Mouse (Mus musculus): Measurements from ENCODE around the gene Gm14214. TPM values are rescaled to one million over a fixed set of nuclear protein-coding genes. Genes with fewer than 3 reads are reported as not detected.
A peak's percentile ranks its signal among the peaks of the same experiment; 100 is the strongest.

The Gm14214 gene
- polyA plus RNA-seq, 1 experiment = not detected

- Histone ChIP-seq H3K4me1 (peaks cover 58% of the 10 kb centered on the region), H3K36me3 (replicated peaks; ENCODE audit: low read length) (peaks cover 5% of the 10 kb centered on the region), H3K9me3 (no peaks in the 10 kb centered on the region), H3K27me3 (replicated peaks) (no peaks in the 10 kb centered on the region), H3K4me3 (replicated peaks) (peak overlapping the region; percentile 95)
- TF ChIP-seq FLI1 (IDR thresholded peaks at IDR 0.05; ENCODE audit: low read length) (no peak), GATA1 (IDR thresholded peaks at IDR 0.05; ENCODE audit: borderline replicate concordance, low read length) (no peak)
Observed at GRCm38 (mm10) chr2:154791661-154792642, 22.1 kb upstream of the Gm14214 start.

GRCm38 (mm10) chr2:154790656-154791483 lies 21.0 kb upstream of the Gm14214 start, which contains the start of the genes Raly and a:
Gene Raly, plus strand, starts transcription at chr2:154791096.
Gene a, plus strand, starts transcription at chr2:154791402.
- Histone ChIP-seq H3K9me3 (no peaks in the 10 kb centered on the region), H3K27me3 (replicated peaks) (no peaks in the 10 kb centered on the region), H3K4me1 (peaks cover 58% of the 10 kb centered on the region), H3K4me3 (replicated peaks) (peak within 1 kb of the TSS; percentile 95), H3K36me3 (replicated peaks; ENCODE audit: low read length) (peaks cover 5% of the 10 kb centered on the region)
- TF ChIP-seq FLI1 (IDR thresholded peaks at IDR 0.05; ENCODE audit: low read length) = no peak
- TF ChIP-seq GATA1 (IDR thresholded peaks at IDR 0.05; ENCODE audit: borderline replicate concordance, low read length) = no peak

GRCm38 (mm10) chr2:154789977-154790655 lies 20.3 kb upstream of the Gm14214 start:
- H3K36me3 ChIP-seq (replicated peaks; ENCODE audit: low read length) = peaks cover 5% of the 10 kb centered on the region
- peaks cover 58% of the 10 kb centered on the region for H3K4me1 ChIP-seq
- no peaks in the 10 kb centered on the region for H3K9me3 ChIP-seq
- peak overlapping the region; percentile 95 for H3K4me3 ChIP-seq (replicated peaks)
- peaks cover 3% of the 10 kb centered on the region for H3K27me3 ChIP-seq (replicated peaks)
- TF ChIP-seq FLI1 (IDR thresholded peaks at IDR 0.05; ENCODE audit: low read length) (no peak), GATA1 (IDR thresholded peaks at IDR 0.05; ENCODE audit: borderline replicate concordance, low read length) (no peak)

GRCm38 (mm10) chr2:154789381-154789780 lies 19.6 kb upstream of the Gm14214 start:
- TF ChIP-seq GATA1 (IDR thresholded peaks at IDR 0.05; ENCODE audit: borderline replicate concordance, low read length) (no peak), FLI1 (IDR thresholded peaks at IDR 0.05; ENCODE audit: low read length) (no peak)
- H3K27me3 ChIP-seq (replicated peaks) = peaks cover 7% of the 10 kb centered on the region
- peaks cover 4% of the 10 kb centered on the region for H3K36me3 ChIP-seq (replicated peaks; ENCODE audit: low read length)
- no peak overlapping the region for H3K4me3 ChIP-seq (replicated peaks)
- H3K9me3 ChIP-seq = no peaks in the 10 kb centered on the region
- peaks cover 52% of the 10 kb centered on the region for H3K4me1 ChIP-seq

GRCm38 (mm10) chr2:154786776-154787175 lies 16.9 kb upstream of the Gm14214 start:
- Histone ChIP-seq H3K4me3 (replicated peaks) (no peak overlapping the region), H3K9me3 (no peaks in the 10 kb centered on the region), H3K27me3 (replicated peaks) (peaks cover 24% of the 10 kb centered on the region), H3K4me1 (peaks cover 30% of the 10 kb centered on the region), H3K36me3 (replicated peaks; ENCODE audit: low read length) (no peaks in the 10 kb centered on the region)
- TF ChIP-seq FLI1 (IDR thresholded peaks at IDR 0.05; ENCODE audit: low read length) (no peak), GATA1 (IDR thresholded peaks at IDR 0.05; ENCODE audit: borderline replicate concordance, low read length) (no peak)

GRCm38 (mm10) chr2:154786187-154786586 lies 16.4 kb upstream of the Gm14214 start:
- no peak overlapping the region for H3K4me3 ChIP-seq (replicated peaks)
- peaks cover 27% of the 10 kb centered on the region for H3K27me3 ChIP-seq (replicated peaks)
- peaks cover 30% of the 10 kb centered on the region for H3K4me1 ChIP-seq
- H3K9me3 ChIP-seq = no peaks in the 10 kb centered on the region
- no peaks in the 10 kb centered on the region for H3K36me3 ChIP-seq (replicated peaks; ENCODE audit: low read length)
- TF ChIP-seq GATA1 (IDR thresholded peaks at IDR 0.05; ENCODE audit: borderline replicate concordance, low read length) = no peak
- TF ChIP-seq FLI1 (IDR thresholded peaks at IDR 0.05; ENCODE audit: low read length) = no peak

GRCm38 (mm10) chr2:154785284-154785683 lies 15.5 kb upstream of the Gm14214 start:
- no peak for TF ChIP-seq GATA1 (IDR thresholded peaks at IDR 0.05; ENCODE audit: borderline replicate concordance, low read length)
- TF ChIP-seq FLI1 (IDR thresholded peaks at IDR 0.05; ENCODE audit: low read length) = no peak
- Histone ChIP-seq H3K4me1 (peaks cover 34% of the 10 kb centered on the region), H3K4me3 (replicated peaks) (no peak overlapping the region)

GRCm38 (mm10) chr2:154782856-154783650 lies 13.2 kb upstream of the Gm14214 start:
- Histone ChIP-seq H3K4me3 (replicated peaks) (no peak overlapping the region), H3K36me3 (replicated peaks; ENCODE audit: low read length) (no peaks in the 10 kb centered on the region), H3K27me3 (replicated peaks) (peaks cover 44% of the 10 kb centered on the region), H3K9me3 (no peaks in the 10 kb centered on the region), H3K4me1 (peaks cover 24% of the 10 kb centered on the region)
- TF ChIP-seq FLI1 (IDR thresholded peaks at IDR 0.05; ENCODE audit: low read length) (no peak), GATA1 (IDR thresholded peaks at IDR 0.05; ENCODE audit: borderline replicate concordance, low read length) (no peak)

More at GRCm38 (mm10) chr2:154785284-154785683, 15.5 kb upstream of the Gm14214 start:
- H3K36me3 ChIP-seq (replicated peaks; ENCODE audit: low read length) = no peaks in the 10 kb centered on the region
- no peaks in the 10 kb centered on the region for H3K9me3 ChIP-seq
- H3K27me3 ChIP-seq (replicated peaks) = peaks cover 31% of the 10 kb centered on the region

Measured in megakaryocyte, embryonic 14.5 days (primary cell).